Mouse (Mus musculus): ENCODE data around the gene Mcoln3. TPM values are rescaled to one million over a fixed set of nuclear protein-coding genes. Genes with fewer than 3 reads are reported as not detected.
A peak's percentile ranks its signal among the peaks of the same experiment; 100 is the strongest.

Gene Mcoln3
- polyA plus RNA-seq, 1 experiment from 2014 or later, result 0.08 TPM

DNA sequence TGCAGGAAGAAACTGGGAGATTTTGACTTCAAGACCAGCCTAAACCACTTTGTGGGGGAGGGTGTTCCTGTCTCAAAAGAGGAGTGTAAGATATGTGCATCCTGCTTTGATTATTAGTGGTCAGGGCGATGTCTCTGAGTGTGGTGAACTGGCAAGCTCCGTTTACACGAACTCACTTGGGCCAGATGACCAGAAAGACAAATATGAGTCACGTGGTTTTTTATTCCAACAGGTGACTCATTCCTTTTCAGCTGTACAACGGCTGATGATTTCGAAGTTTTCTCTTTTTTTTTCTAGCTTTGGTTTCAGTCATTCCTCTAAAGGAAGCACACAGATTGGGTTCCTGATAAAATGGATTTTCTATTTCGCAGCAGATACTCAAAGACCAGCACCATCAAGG is 60.0 kb downstream of the Mcoln3 start:
- 48% methylated on average over 7 of the region's 7 CpGs for WGBS (ENCODE audit: insufficient replicate concordance)
- H3K9ac ChIP-seq, result no peak overlapping the region
- no peaks in the 10 kb centered on the region for H3K9me3 ChIP-seq (replicated peaks)
- H3K4me2 ChIP-seq, result 0 out of 2 replicates have a peak overlapping the region, but pooled peaks have one; percentile 29
- H3K27me3 ChIP-seq, result no peaks in the 10 kb centered on the region
- no peak for ATAC-seq (ENCODE audit: insufficient read depth)
- no peak overlapping the region for H3K27ac ChIP-seq (replicated peaks)
- peaks cover 4% of the 10 kb centered on the region; the same call in 1 of the 2 replicates for H3K4me1 ChIP-seq (replicated peaks)
- no peak overlapping the region for H3K4me3 ChIP-seq (replicated peaks)
- H3K36me3 ChIP-seq (replicated peaks), result peaks cover 7% of the 10 kb centered on the region

DNA sequence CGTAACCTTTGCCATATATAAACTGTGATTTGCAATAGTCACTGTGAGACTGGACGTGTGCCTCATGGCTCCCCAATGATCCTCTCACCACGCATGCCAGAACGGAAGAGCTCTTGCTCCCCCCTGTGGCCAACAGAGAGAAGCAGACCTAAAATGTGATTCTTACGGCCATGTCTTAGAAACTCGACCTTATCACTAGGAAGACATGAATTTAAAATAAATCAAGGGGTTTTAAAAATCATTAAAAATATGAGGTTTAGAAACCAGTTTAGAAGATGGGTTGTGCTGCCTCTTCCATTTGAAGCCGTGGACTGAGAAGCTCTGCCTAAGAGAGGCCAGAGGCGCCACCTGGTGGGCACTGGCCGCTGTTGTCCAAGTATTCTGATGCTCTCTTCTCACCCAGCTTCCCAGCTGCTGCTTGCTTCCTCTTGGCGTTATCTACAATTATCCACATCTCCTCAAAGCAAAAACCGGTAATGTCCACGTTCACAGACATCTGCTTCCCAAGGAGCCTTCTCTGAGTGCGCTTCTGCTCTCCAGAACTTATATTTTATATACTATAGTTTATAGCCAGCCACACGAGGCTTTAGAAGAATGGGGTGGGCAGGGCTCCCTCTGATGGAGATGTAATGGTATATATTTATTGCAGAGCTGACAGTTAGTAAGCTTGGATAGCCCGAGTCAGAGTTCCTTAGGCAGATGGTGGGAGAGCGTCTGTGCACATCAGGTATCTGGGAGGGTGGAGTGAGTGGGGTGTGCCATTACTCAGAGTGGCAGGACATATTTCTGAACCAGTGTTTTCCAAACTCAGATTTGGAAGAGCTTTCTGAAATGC is 60.7 kb downstream of the Mcoln3 start:
- H3K4me2 ChIP-seq, result peak overlapping the region; percentile 29
- no peak overlapping the region for H3K27ac ChIP-seq (replicated peaks)
- no peaks in the 10 kb centered on the region for H3K27me3 ChIP-seq
- H3K9ac ChIP-seq, result no peak overlapping the region
- 6% methylated on average over 16 of the region's 16 CpGs for WGBS (ENCODE audit: insufficient replicate concordance)
- H3K36me3 ChIP-seq (replicated peaks), result peaks cover 7% of the 10 kb centered on the region
- no peaks in the 10 kb centered on the region for H3K9me3 ChIP-seq (replicated peaks)
- no peak overlapping the region for H3K4me3 ChIP-seq (replicated peaks)
- ATAC-seq (ENCODE audit: insufficient read depth), result no peak
- peaks cover 4% of the 10 kb centered on the region; the same call in 1 of the 2 replicates for H3K4me1 ChIP-seq (replicated peaks)

DNA sequence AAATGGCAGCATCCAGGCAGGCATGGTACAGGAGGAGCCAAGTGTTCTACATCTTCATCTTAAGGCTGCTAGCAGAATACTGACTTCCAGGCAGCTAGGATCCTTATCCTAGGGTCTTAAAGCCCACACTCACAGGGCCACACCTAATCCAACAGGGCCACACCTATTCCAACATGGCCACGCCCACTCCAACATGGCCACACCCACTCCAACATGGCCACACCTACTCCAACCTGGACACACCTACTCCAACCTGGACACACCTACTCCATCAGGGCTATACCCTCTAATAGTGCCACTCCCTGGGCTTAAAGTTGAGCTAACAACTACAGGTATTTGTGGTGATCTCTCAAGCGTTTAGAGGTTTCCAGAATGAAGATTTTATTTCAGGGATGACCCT is 63.1 kb downstream of the Mcoln3 start:
- no peak for ATAC-seq (ENCODE audit: insufficient read depth)
- H3K9ac ChIP-seq, result no peak overlapping the region
- 32% methylated on average over 2 of the region's 2 CpGs for WGBS (ENCODE audit: insufficient replicate concordance)

DNA sequence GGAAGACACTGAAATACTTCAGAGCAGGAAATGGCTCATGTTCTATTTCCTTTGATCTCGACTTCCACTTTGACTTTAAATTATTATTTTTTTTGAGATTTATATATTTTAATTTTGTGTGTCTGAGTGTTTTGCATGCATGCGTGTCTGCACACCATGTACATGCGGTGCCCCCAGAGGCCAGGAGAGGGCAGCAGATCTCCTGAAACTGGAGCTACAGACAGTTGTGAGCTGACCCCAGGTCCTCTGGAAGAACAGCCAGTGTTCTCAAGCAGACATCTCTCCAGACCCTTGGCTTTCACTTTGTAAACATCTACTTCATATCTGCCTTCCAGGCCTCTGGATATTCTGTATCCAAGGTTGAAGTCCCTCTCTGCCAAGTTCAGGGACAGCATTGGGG is 63.7 kb downstream of the Mcoln3 start:
- 30% methylated on average over 3 of the region's 3 CpGs for WGBS (ENCODE audit: insufficient replicate concordance)
- no peak for ATAC-seq (ENCODE audit: insufficient read depth)
- Histone ChIP-seq H3K9ac (no peak overlapping the region), H3K4me2 (no peak overlapping the region), H3K9me3 (replicated peaks) (no peaks in the 10 kb centered on the region), H3K4me3 (replicated peaks) (no peak overlapping the region), H3K27me3 (no peaks in the 10 kb centered on the region), H3K36me3 (replicated peaks) (peaks cover 7% of the 10 kb centered on the region), H3K4me1 (replicated peaks) (peaks cover 4% of the 10 kb centered on the region; the same call in 1 of the 2 replicates), H3K27ac (replicated peaks) (no peak overlapping the region)

More for the DNA sequence above, 63.1 kb downstream of the Mcoln3 start:
- no peak overlapping the region for H3K4me3 ChIP-seq (replicated peaks)
- H3K4me1 ChIP-seq (replicated peaks), result peaks cover 4% of the 10 kb centered on the region; the same call in 1 of the 2 replicates
- no peaks in the 10 kb centered on the region for H3K9me3 ChIP-seq (replicated peaks)
- peaks cover 7% of the 10 kb centered on the region for H3K36me3 ChIP-seq (replicated peaks)
- H3K27me3 ChIP-seq, result no peaks in the 10 kb centered on the region
- no peak overlapping the region for H3K4me2 ChIP-seq
- H3K27ac ChIP-seq (replicated peaks), result no peak overlapping the region

DNA sequence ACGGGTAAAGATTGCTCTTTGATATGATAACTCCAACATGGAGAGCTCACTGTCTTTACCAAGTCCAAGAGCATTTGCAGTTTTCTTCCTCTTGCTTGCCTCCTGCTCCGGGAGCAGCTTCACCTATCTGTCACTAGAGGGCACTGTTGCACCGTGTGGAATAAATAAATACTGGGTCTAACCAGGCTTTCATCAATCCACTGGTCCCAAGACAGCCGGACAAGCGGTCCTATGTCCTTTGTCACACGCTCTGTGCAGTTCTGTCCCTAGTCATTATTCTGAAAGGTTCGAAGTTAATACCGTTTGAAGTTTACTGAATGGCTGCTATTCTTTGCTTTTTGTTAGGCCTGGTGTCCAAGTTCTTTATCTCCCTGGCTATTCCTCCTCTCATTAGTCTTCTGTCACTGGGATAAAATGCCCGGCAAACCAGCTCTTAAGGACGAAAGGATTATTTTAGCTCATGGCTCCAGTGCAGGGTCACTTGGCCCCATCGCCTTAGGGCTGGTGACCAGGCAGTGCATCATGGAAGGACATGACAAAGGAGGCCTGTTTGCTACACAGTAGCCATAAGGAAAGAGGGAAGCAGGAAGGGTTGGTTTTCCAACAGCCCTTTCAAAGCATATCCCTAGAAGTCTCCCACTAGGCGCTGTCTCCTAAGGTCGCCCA is 67.9 kb downstream of the Mcoln3 start:
- Histone ChIP-seq H3K27ac (replicated peaks) (no peak overlapping the region), H3K9me3 (replicated peaks) (no peaks in the 10 kb centered on the region), H3K27me3 (no peaks in the 10 kb centered on the region), H3K9ac (no peak overlapping the region), H3K36me3 (replicated peaks) (peaks cover 4% of the 10 kb centered on the region), H3K4me2 (no peak overlapping the region), H3K4me3 (replicated peaks) (no peak overlapping the region), H3K4me1 (replicated peaks) (peaks cover 4% of the 10 kb centered on the region; the same call in 1 of the 2 replicates)
- no peak for ATAC-seq (ENCODE audit: insufficient read depth)
- 30% methylated on average over 13 of the region's 13 CpGs for WGBS (ENCODE audit: insufficient replicate concordance)

DNA sequence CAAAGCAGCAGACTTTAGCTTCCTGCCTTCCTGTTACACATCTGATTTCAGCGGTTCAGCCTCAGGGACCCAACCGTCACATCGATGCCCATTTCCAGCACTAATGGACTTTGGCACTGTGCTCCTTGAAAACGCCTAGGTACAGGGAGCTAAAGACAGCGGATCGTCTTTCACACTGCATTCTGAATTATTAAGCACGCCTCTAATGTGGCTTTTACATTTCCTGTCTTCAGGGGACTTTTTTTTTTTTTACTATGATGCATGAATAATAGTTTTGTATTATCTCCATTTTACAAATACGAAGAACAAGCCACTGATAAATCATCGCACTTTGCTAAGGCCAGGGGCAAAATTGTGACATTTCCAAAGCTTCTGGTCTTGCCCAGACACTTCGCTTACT is 68.8 kb downstream of the Mcoln3 start:
- H3K4me2 ChIP-seq, result no peak overlapping the region
- ATAC-seq (ENCODE audit: insufficient read depth), result no peak
- no peak overlapping the region for H3K9ac ChIP-seq
- H3K36me3 ChIP-seq (replicated peaks), result no peaks in the 10 kb centered on the region
- no peaks in the 10 kb centered on the region for H3K27me3 ChIP-seq
- WGBS (ENCODE audit: insufficient replicate concordance), result 72% methylated on average over 10 of the region's 10 CpGs
- H3K9me3 ChIP-seq (replicated peaks), result no peaks in the 10 kb centered on the region
- no peak overlapping the region for H3K4me3 ChIP-seq (replicated peaks)
- H3K27ac ChIP-seq (replicated peaks), result no peak overlapping the region
- H3K4me1 ChIP-seq (replicated peaks), result no peaks in the 10 kb centered on the region

DNA sequence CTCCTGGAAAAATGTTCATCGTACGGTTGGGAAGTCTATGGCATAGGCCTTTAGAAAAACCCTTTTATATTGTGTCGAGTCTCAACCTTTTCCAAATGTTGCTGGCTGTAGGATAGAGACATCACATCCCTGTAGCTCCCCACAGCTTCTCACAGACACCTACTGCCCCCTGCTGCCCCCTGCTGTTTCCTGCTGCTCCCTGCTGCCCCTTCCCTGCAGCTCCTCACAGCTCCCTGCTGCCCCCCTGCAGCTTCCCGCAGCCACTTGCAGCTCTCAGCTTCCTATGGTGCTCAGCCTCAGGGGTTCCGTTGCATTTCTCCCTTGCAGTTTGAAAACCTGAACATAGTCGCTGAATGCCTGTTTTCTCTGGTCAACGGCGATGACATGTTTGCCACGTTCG is 72.7 kb downstream of the Mcoln3 start:
- Histone ChIP-seq H3K36me3 (replicated peaks) (no peaks in the 10 kb centered on the region), H3K4me1 (replicated peaks) (no peaks in the 10 kb centered on the region), H3K9ac (no peak overlapping the region), H3K4me2 (no peak overlapping the region), H3K27ac (replicated peaks) (no peak overlapping the region), H3K9me3 (replicated peaks) (no peaks in the 10 kb centered on the region), H3K27me3 (no peaks in the 10 kb centered on the region), H3K4me3 (replicated peaks) (no peak overlapping the region)
- no peak for ATAC-seq (ENCODE audit: insufficient read depth)
- 65% methylated on average over 10 of the region's 10 CpGs for WGBS (ENCODE audit: insufficient replicate concordance)

Other genes with a start within 250 kb of the Mcoln3 start
- gene Bcl10, start 194.6 kb upstream of the Mcoln3 start, polyA plus RNA-seq (2015; fragmentation: Nextera tagmentation; extraction: Ambion mirVana), result 18.3 and 18.6 TPM in 2 replicates
- gene 2410004B18Rik, start 179.4 kb upstream of the Mcoln3 start, polyA plus RNA-seq (2015; fragmentation: Nextera tagmentation; extraction: Ambion mirVana), result 14.0 and 14.6 TPM in 2 replicates
- gene Syde2, start 129.6 kb upstream of the Mcoln3 start, polyA plus RNA-seq (2015; fragmentation: Nextera tagmentation; extraction: Ambion mirVana), result 0.48 and 0.52 TPM in 2 replicates
- not detected in 2 replicates for gene Wdr63, start 9.3 kb upstream of the Mcoln3 start, polyA plus RNA-seq (2015; fragmentation: Nextera tagmentation; extraction: Ambion mirVana)
- gene Mcoln2, start 32.4 kb downstream of the Mcoln3 start, polyA plus RNA-seq (2015; fragmentation: Nextera tagmentation; extraction: Ambion mirVana), result 9.2 and 10.2 TPM in 2 replicates
- 0.03 TPM in 1 of 2 replicates, not detected in the other for gene Lpar3, start 103.5 kb downstream of the Mcoln3 start, polyA plus RNA-seq (2015; fragmentation: Nextera tagmentation; extraction: Ambion mirVana)